Mouse (Mus musculus): ENCODE results near the gene Akap8l. TPM values are rescaled to one million over a fixed set of nuclear protein-coding genes. Genes with fewer than 3 reads are reported as not detected.

The Akap8l gene
- total RNA-seq, 1 experiment, result 63.6 TPM

DNA sequence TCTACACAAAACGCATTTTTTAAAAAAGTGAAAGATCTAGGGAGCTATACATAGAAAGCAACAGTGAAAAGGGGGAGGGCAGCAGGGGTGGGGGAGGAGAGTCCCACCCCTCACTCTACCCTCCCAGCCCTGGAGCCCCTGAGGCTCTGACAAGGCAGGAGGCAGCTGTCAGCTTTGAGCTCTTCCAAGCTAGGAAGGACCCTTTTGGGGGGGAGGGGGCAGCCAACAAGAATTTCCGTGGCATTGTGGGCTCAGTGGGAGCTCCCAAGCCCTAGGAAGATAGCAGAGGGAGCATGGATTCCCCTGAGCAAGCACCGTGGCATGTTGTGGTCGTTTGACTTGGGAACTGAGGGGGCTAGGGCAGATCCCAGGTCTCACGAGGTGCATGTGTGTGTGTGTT is 3.8 kb upstream of the Akap8l start:
- in situ Hi-C loops (cut with MboI; ENCODE audit: low sequenced_read_pairs in 2 of 2, unreplicated experiment in 2 of 2), result no loop called here
- Histone ChIP-seq H3K9me3 (ENCODE audit: control insufficient read depth, insufficient read depth, low read depth, low read length) (no peaks in the 10 kb centered on the region), H3K36me3 (ENCODE audit: control insufficient read depth, insufficient read depth, low read length, poor library complexity, severe bottlenecking) (peaks cover 43% of the 10 kb centered on the region), H3K4me3 (ENCODE audit: insufficient read depth in 1 of 2, low read depth in 1 of 2, low read length in 2 of 2, poor library complexity in 1 of 2, severe bottlenecking in 1 of 2) (no peak overlapping the region), H3K27ac (ENCODE audit: insufficient read depth, low read depth, low read length, poor library complexity, severe bottlenecking) (no peak overlapping the region; the same call in 1 of the 2 replicates), H3K9ac (ENCODE audit: insufficient read depth, low read depth, low read length, poor library complexity, severe bottlenecking) (no peak overlapping the region; the same call in 1 of the 2 replicates), H3K4me1 (ENCODE audit: control insufficient read depth in 2 of 2, insufficient read depth in 2 of 2, low read length in 2 of 2, poor library complexity in 1 of 2) (peaks cover 0 to 22% of the 10 kb centered on the region in 2 experiments; a peak in 3 of 4 replicates)
- TF ChIP-seq ZC3H11A (IDR thresholded peaks at IDR 0.05; ENCODE audit: borderline replicate concordance, low read depth, low read length), result no peak
- TF ChIP-seq HCFC1 (IDR thresholded peaks at IDR 0.05; ENCODE audit: borderline replicate concordance, insufficient read depth, low read length), result no peak
- TF ChIP-seq ZNF384 (IDR thresholded peaks at IDR 0.05; ENCODE audit: low read depth, low read length), result no peak
- no peak for TF ChIP-seq CHD2 (IDR thresholded peaks at IDR 0.05; ENCODE audit: low read depth, low read length)
- no peak for TF ChIP-seq MAFK (IDR thresholded peaks at IDR 0.05; ENCODE audit: insufficient read depth, low read depth, low read length)
- no peak for DNase-seq (ENCODE audit: low read depth, low spot score)

DNA sequence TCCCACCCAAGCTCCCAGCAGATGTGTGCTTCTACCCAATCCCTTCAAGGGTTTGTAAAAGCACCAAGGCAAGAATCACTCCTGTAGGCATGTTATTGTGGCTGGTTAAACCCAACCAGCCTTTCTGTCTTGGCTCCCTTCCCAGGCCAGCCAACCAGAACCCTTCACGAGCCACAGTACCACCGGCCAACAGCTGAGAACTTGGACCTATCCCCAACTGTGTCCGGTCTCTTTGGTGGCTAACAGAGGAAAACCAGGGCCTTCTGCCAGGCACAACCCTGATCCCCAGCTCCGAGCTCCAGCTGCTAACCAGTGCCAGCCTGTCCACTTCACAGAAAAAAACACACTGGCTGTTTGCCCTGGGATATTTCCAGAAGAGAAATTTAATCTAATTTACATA is 3.3 kb upstream of the Akap8l start:
- in situ Hi-C loops (cut with MboI; ENCODE audit: low sequenced_read_pairs in 2 of 2, unreplicated experiment in 2 of 2), result no loop called here
- H3K27ac ChIP-seq (ENCODE audit: insufficient read depth, low read depth, low read length, poor library complexity, severe bottlenecking), result peak overlapping the region; percentile 68; the same call in 1 of the 2 replicates
- H3K4me3 ChIP-seq (ENCODE audit: insufficient read depth in 1 of 2, low read depth in 1 of 2, low read length in 2 of 2, poor library complexity in 1 of 2, severe bottlenecking in 1 of 2), result no peak overlapping the region
- H3K36me3 ChIP-seq (ENCODE audit: control insufficient read depth, insufficient read depth, low read length, poor library complexity, severe bottlenecking), result peaks cover 37% of the 10 kb centered on the region
- TF ChIP-seq CHD2 (IDR thresholded peaks at IDR 0.05; ENCODE audit: low read depth, low read length) (no peak), ZC3H11A (IDR thresholded peaks at IDR 0.05; ENCODE audit: borderline replicate concordance, low read depth, low read length) (no peak), ZNF384 (IDR thresholded peaks at IDR 0.05; ENCODE audit: low read depth, low read length) (no peak), HCFC1 (IDR thresholded peaks at IDR 0.05; ENCODE audit: borderline replicate concordance, insufficient read depth, low read length) (no peak), MAFK (IDR thresholded peaks at IDR 0.05; ENCODE audit: insufficient read depth, low read depth, low read length) (no peak)
- no peak for DNase-seq (ENCODE audit: low read depth, low spot score)
- no peak overlapping the region for H3K9ac ChIP-seq (ENCODE audit: insufficient read depth, low read depth, low read length, poor library complexity, severe bottlenecking)
- H3K4me1 ChIP-seq (ENCODE audit: control insufficient read depth in 2 of 2, insufficient read depth in 2 of 2, low read length in 2 of 2, poor library complexity in 1 of 2), result peaks cover 0 to 22% of the 10 kb centered on the region in 2 experiments; a peak in 3 of 4 replicates
- H3K9me3 ChIP-seq (ENCODE audit: control insufficient read depth, insufficient read depth, low read depth, low read length), result no peaks in the 10 kb centered on the region

DNA sequence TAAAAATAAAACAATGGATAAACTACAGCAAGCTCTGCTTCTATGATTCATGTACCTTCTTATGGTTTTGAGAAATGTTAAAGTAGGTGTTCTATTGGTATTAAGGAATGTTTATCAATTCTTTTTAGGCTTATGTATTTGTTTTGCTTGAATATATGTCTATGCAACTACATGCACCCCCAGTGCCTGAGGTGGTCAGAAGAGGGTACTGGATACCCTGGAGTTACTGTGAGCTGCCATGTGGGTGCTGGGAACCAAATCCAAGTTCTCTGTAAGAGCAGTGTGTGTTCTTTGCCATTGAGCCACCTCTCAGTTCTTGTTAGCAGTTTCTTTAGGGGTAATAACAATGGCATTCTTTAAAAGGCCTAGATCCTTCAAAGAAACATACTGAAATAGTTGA is 1.3 kb upstream of the Akap8l start:
- DNase-seq (ENCODE audit: low read depth, low spot score), result no peak
- Histone ChIP-seq H3K4me1 (ENCODE audit: control insufficient read depth in 2 of 2, insufficient read depth in 2 of 2, low read length in 2 of 2, poor library complexity in 1 of 2) (peaks cover 0 to 16% of the 10 kb centered on the region in 2 experiments; a peak in 3 of 4 replicates), H3K27ac (ENCODE audit: insufficient read depth, low read depth, low read length, poor library complexity, severe bottlenecking) (no peak overlapping the region), H3K36me3 (ENCODE audit: control insufficient read depth, insufficient read depth, low read length, poor library complexity, severe bottlenecking) (peaks cover 20% of the 10 kb centered on the region), H3K9me3 (ENCODE audit: control insufficient read depth, insufficient read depth, low read depth, low read length) (no peaks in the 10 kb centered on the region), H3K9ac (ENCODE audit: insufficient read depth, low read depth, low read length, poor library complexity, severe bottlenecking) (no peak overlapping the region), H3K4me3 (ENCODE audit: insufficient read depth in 1 of 2, low read depth in 1 of 2, low read length in 2 of 2, poor library complexity in 1 of 2, severe bottlenecking in 1 of 2) (no peak overlapping the region)
- TF ChIP-seq MAFK (IDR thresholded peaks at IDR 0.05; ENCODE audit: insufficient read depth, low read depth, low read length) (no peak), CHD2 (IDR thresholded peaks at IDR 0.05; ENCODE audit: low read depth, low read length) (no peak), ZC3H11A (IDR thresholded peaks at IDR 0.05; ENCODE audit: borderline replicate concordance, low read depth, low read length) (no peak), ZNF384 (IDR thresholded peaks at IDR 0.05; ENCODE audit: low read depth, low read length) (no peak)
- in situ Hi-C loops (cut with MboI; ENCODE audit: low sequenced_read_pairs in 2 of 2, unreplicated experiment in 2 of 2), result no loop called here

DNA sequence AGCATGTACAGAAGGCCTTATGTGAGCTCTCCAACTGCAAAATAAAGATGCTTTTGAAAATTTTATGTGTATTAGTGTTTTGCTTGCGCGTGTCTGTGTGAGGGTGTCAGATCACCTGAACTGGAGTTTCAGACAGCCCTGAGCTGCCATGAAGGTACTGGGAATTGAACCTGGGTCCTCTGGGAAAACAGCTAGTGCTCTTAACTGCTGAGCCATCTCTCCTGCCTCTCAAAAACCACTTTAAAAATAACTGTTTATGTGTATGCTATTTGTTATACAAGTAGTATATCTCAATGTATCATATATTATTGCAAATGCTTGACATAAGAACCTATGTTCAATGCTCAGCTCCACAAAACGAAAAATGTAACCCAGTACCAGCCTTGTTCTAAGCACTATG is 862 bp upstream of the Akap8l start:
- in situ Hi-C loops (cut with MboI; ENCODE audit: low sequenced_read_pairs in 2 of 2, unreplicated experiment in 2 of 2), result no loop called here
- peaks cover 16% of the 10 kb centered on the region for H3K36me3 ChIP-seq (ENCODE audit: control insufficient read depth, insufficient read depth, low read length, poor library complexity, severe bottlenecking)
- DNase-seq (ENCODE audit: low read depth, low spot score), result no peak
- no peak overlapping the region for H3K9ac ChIP-seq (ENCODE audit: insufficient read depth, low read depth, low read length, poor library complexity, severe bottlenecking)
- H3K9me3 ChIP-seq (ENCODE audit: control insufficient read depth, insufficient read depth, low read depth, low read length), result no peaks in the 10 kb centered on the region
- H3K4me1 ChIP-seq (ENCODE audit: control insufficient read depth in 2 of 2, insufficient read depth in 2 of 2, low read length in 2 of 2, poor library complexity in 1 of 2), result peaks cover 0 to 14% of the 10 kb centered on the region in 2 experiments; a peak in 3 of 4 replicates
- no peak overlapping the region for H3K27ac ChIP-seq (ENCODE audit: insufficient read depth, low read depth, low read length, poor library complexity, severe bottlenecking)
- TF ChIP-seq ZNF384 (IDR thresholded peaks at IDR 0.05; ENCODE audit: low read depth, low read length) (no peak), CHD2 (IDR thresholded peaks at IDR 0.05; ENCODE audit: low read depth, low read length) (no peak), ZC3H11A (IDR thresholded peaks at IDR 0.05; ENCODE audit: borderline replicate concordance, low read depth, low read length) (no peak), HCFC1 (IDR thresholded peaks at IDR 0.05; ENCODE audit: borderline replicate concordance, insufficient read depth, low read length) (no peak), MAFK (IDR thresholded peaks at IDR 0.05; ENCODE audit: insufficient read depth, low read depth, low read length) (no peak)
- H3K4me3 ChIP-seq (ENCODE audit: insufficient read depth in 1 of 2, low read depth in 1 of 2, low read length in 2 of 2, poor library complexity in 1 of 2, severe bottlenecking in 1 of 2), result peak overlapping the region in 1 of 2 experiments; percentile 98; a peak in 2 of 4 replicates
